Mouse (Mus musculus) kidney, embryonic 14.5 days (tissue): ENCODE measurements at regions not wholly inside any gene's neighbourhood (a gene's known extent, or its start where the extent isn't known, plus 50 kb on each side); places are given as distances from the start of the nearest gene placed in this dataset.

ENCODE experiments used
- ATAC-seq: fragments of 200-750 bp; cut with Nextera tagmentation; 2 replicates; pipeline ENCODE4 v1.8.0; 2017; ENCODE audit warnings: moderate number of reproducible peaks, mild to moderate bottlenecking, moderate TSS enrichment, moderate library complexity; ENCODE audit not compliant: low FRiP score, low TSS enrichment
- H3K27ac ChIP-seq: fragments of 300-500 bp; sonication (generic); 2 replicates; pipeline ENCODE4 v1.5.1; 2014; ENCODE audit warnings: low read depth, mild to moderate bottlenecking, low read length, moderate library complexity, mixed read lengths
- H3K27me3 ChIP-seq: fragments of 300-500 bp; sonication (generic); 2 replicates; pipeline ENCODE4 v1.6.1; 2014; ENCODE audit warnings: mild to moderate bottlenecking, low read length; ENCODE audit not compliant: control insufficient read depth, insufficient read depth
- H3K36me3 ChIP-seq: fragments of 300-500 bp; sonication (generic); 2 replicates; pipeline ENCODE4 v1.6.1; 2014; ENCODE audit warnings: low read length, mixed read lengths; ENCODE audit not compliant: control insufficient read depth, insufficient read depth
- H3K4me1 ChIP-seq: fragments of 300-500 bp; sonication (generic); 2 replicates; pipeline ENCODE4 v1.6.1; 2014; ENCODE audit warnings: low read length, mixed read lengths; ENCODE audit not compliant: control insufficient read depth, insufficient read depth
- H3K4me2 ChIP-seq: fragments of 300-500 bp; sonication (generic); replicated peaks from 2 replicates; pipeline ENCODE4 v1.6.1; 2014; ENCODE audit warnings: low read depth, mild to moderate bottlenecking, low read length
- H3K4me3 ChIP-seq: fragments of 300-500 bp; sonication (generic); 2 replicates; pipeline ENCODE4 v1.5.1; 2014; ENCODE audit warnings: mild to moderate bottlenecking, low read length
- H3K9ac ChIP-seq: fragments of 300-500 bp; sonication (generic); 2 replicates; pipeline ENCODE4 v1.6.1; 2014; ENCODE audit warnings: low read depth, mild to moderate bottlenecking, low read length, moderate library complexity
- H3K9me3 ChIP-seq: fragments of 300-500 bp; sonication (generic); 2 replicates; pipeline ENCODE4 v1.6.1; 2016; ENCODE audit warnings: low read length; ENCODE audit not compliant: control insufficient read depth
- WGBS: fragments of 180-500 bp; shearing (Covaris S2); extraction: QIAGEN DNeasy Blood & Tissue Kit; methylation state at CpG from one replicate; pipeline ENCODE4 v1.1.7; 2014; 5-methylcytosine and 5-hydroxymethylcytosine counted together

- H3K9ac ChIP-seq = no peak overlapping the region
- ATAC-seq = no peak
- H3K27me3 ChIP-seq = no peaks in the 10 kb centered on the region
- H3K4me1 ChIP-seq = no peaks in the 10 kb centered on the region
- no peak overlapping the region for H3K4me2 ChIP-seq
- H3K27ac ChIP-seq = no peak overlapping the region
- whole genome bisulfite sequencing = 86% methylated on average over 2 of the region's 2 CpGs
- H3K36me3 ChIP-seq = no peaks in the 10 kb centered on the region
- H3K9me3 ChIP-seq = no peaks in the 10 kb centered on the region
- H3K4me3 ChIP-seq = no peak overlapping the region
Measured at GRCm38 (mm10) chr16:12768161-12768895, 341.2 kb upstream of the Ercc4 start.

- H3K36me3 ChIP-seq = no peaks in the 10 kb centered on the region
- H3K4me1 ChIP-seq = no peaks in the 10 kb centered on the region
- no peak overlapping the region for H3K4me2 ChIP-seq
- H3K4me3 ChIP-seq = no peak overlapping the region
- H3K27ac ChIP-seq = no peak overlapping the region
- no peaks in the 10 kb centered on the region for H3K9me3 ChIP-seq
- no peak overlapping the region for H3K9ac ChIP-seq
- no peaks in the 10 kb centered on the region for H3K27me3 ChIP-seq
- 88% methylated on average over 5 of the region's 5 CpGs for WGBS
- no peak for ATAC-seq
Measured at GRCm38 (mm10) chr16:12770482-12770881, 339.0 kb upstream of the Ercc4 start.

GRCm38 (mm10) chr16:12772535-12772934, 336.9 kb upstream of the Ercc4 start:
- Histone ChIP-seq H3K27me3 (no peaks in the 10 kb centered on the region), H3K4me1 (no peaks in the 10 kb centered on the region), H3K27ac (no peak overlapping the region), H3K9me3 (no peaks in the 10 kb centered on the region), H3K4me2 (no peak overlapping the region), H3K9ac (no peak overlapping the region), H3K4me3 (no peak overlapping the region), H3K36me3 (no peaks in the 10 kb centered on the region)
- ATAC-seq = no peak
- WGBS = 89% methylated on average over 5 of the region's 5 CpGs

DNA sequence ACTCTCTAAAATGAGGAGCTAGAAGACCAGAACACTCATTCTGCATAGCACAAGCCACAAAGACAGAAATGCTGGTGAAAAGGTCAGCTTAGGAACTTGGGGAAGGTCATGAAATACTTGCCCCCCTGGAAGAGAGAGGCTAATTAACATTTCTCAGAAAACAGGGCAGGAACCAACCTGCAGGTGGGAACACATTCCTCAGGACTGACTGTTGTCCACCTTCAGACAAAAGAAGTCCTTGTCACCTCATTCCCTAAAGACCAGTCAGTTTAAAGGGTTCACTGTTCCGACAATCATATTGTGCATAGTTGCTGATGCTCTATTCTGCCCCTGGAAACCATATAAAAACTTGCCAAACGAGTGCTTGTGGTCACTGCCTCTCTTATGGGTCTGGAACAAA, 333.6 kb upstream of the Ercc4 start:
- no peak for ATAC-seq
- WGBS = 75% methylated on average over 2 of the region's 2 CpGs
- H3K4me1 ChIP-seq = no peaks in the 10 kb centered on the region

DNA sequence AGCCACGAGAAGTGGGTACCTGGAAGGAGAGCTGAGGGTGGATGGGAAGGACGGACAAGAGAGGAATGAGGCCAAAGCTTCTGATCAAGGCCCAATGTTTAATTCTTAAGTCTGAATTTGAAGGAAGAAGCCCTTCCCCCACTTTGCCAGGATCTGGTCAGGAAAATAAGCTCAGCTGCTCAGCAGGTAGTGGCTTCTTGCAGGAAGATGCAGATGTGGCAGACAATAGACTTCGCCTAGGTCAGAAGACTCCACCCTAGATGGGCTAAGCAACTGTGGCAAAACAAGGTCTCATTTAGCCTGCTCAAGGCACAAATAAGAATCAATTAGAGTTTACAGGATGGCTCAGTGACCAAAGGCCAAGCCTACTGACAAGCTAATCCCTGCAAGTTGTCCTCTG, 330.4 kb upstream of the Ercc4 start:
- Histone ChIP-seq H3K9me3 (no peaks in the 10 kb centered on the region; the same call in 1 of the 2 replicates), H3K27ac (no peak overlapping the region), H3K36me3 (no peaks in the 10 kb centered on the region), H3K4me3 (no peak overlapping the region), H3K9ac (no peak overlapping the region), H3K4me1 (no peaks in the 10 kb centered on the region), H3K27me3 (no peaks in the 10 kb centered on the region), H3K4me2 (no peak overlapping the region)
- WGBS = 79% methylated on average over 3 of the region's 3 CpGs
- ATAC-seq = no peak

More for the DNA sequence above, 333.6 kb upstream of the Ercc4 start:
- H3K4me2 ChIP-seq = no peak overlapping the region
- no peak overlapping the region for H3K4me3 ChIP-seq
- no peaks in the 10 kb centered on the region for H3K36me3 ChIP-seq
- no peak overlapping the region for H3K27ac ChIP-seq
- no peaks in the 10 kb centered on the region; the same call in 1 of the 2 replicates for H3K9me3 ChIP-seq
- H3K9ac ChIP-seq = no peak overlapping the region
- H3K27me3 ChIP-seq = no peaks in the 10 kb centered on the region

- ATAC-seq = no peak
- H3K4me3 ChIP-seq = no peak overlapping the region
- no peaks in the 10 kb centered on the region for H3K27me3 ChIP-seq
- 91% methylated on average over 3 of the region's 3 CpGs for WGBS
- no peaks in the 10 kb centered on the region for H3K4me1 ChIP-seq
- H3K9ac ChIP-seq = no peak overlapping the region
- no peak overlapping the region for H3K4me2 ChIP-seq
- H3K9me3 ChIP-seq = no peaks in the 10 kb centered on the region; the same call in 1 of the 2 replicates
- H3K36me3 ChIP-seq = no peaks in the 10 kb centered on the region
- H3K27ac ChIP-seq = no peak overlapping the region
Measured at GRCm38 (mm10) chr16:12780635-12781034, 328.8 kb upstream of the Ercc4 start.

GRCm38 (mm10) chr16:12785828-12786227, 323.7 kb upstream of the Ercc4 start:
- ATAC-seq = no peak
- 71% methylated on average over 1 of the region's 1 CpGs for WGBS
- H3K4me3 ChIP-seq = no peak overlapping the region

DNA sequence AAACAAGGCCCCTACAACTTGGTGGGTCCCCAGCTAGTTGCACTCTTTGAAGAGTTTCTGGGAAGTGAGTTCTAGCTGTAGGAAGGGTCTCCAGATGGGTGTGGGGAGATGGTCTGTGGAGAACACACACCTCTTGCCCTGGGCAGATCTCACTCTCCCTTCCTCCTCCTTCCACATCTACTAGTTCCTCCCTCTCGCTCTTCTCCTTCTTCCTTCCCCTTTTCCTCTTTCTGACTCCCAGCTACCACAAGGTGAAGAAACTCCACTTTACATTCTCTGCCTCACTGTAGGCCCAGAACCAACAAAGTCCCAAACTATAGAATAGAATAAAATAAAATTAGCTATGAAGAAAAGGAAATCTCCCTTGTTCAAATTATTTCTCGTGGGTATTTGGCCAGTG, 311.0 kb upstream of the Ercc4 start:
- H3K4me1 ChIP-seq = no peaks in the 10 kb centered on the region
- H3K27ac ChIP-seq = no peak overlapping the region
- no peak overlapping the region for H3K4me3 ChIP-seq
- WGBS = 87% methylated on average over 2 of the region's 2 CpGs
- H3K36me3 ChIP-seq = no peaks in the 10 kb centered on the region
- no peak overlapping the region for H3K9ac ChIP-seq
- no peak for ATAC-seq
- no peak overlapping the region for H3K4me2 ChIP-seq
- H3K9me3 ChIP-seq = no peaks in the 10 kb centered on the region
- H3K27me3 ChIP-seq = no peaks in the 10 kb centered on the region

More at GRCm38 (mm10) chr16:12785828-12786227, 323.7 kb upstream of the Ercc4 start:
- Histone ChIP-seq H3K4me1 (no peaks in the 10 kb centered on the region), H3K4me2 (no peak overlapping the region), H3K27me3 (no peaks in the 10 kb centered on the region), H3K9me3 (no peaks in the 10 kb centered on the region; the same call in 1 of the 2 replicates), H3K27ac (no peak overlapping the region), H3K9ac (no peak overlapping the region), H3K36me3 (no peaks in the 10 kb centered on the region)

- WGBS = 83% methylated on average over 1 of the region's 1 CpGs
- Histone ChIP-seq H3K27me3 (no peaks in the 10 kb centered on the region), H3K4me2 (no peak overlapping the region), H3K4me1 (no peaks in the 10 kb centered on the region), H3K9me3 (no peaks in the 10 kb centered on the region), H3K9ac (no peak overlapping the region), H3K4me3 (no peak overlapping the region), H3K36me3 (no peaks in the 10 kb centered on the region), H3K27ac (no peak overlapping the region)
- ATAC-seq = no peak
Measured at GRCm38 (mm10) chr16:12800181-12800580, 309.3 kb upstream of the Ercc4 start.
